Mouse (Mus musculus) intestine, embryonic 16.5 days (tissue): Measurements from ENCODE around the gene Slc22a2. TPM values are rescaled to one million over a fixed set of nuclear protein-coding genes. Genes with fewer than 3 reads are reported as not detected.
A peak's percentile ranks its signal among the peaks of the same experiment; 100 is the strongest.
"Not testable (repeated sequence)": the region's sequence is repeated elsewhere in the genome, so short reads cannot be mapped to it uniquely, and the experiment has no call there.

Source experiments
- ATAC-seq: fragments of 200-750 bp; cut with Nextera tagmentation; 2 replicates; pipeline ENCODE4 v1.8.0; 2017; ENCODE audit warnings: moderate TSS enrichment, moderate library complexity
- H3K27ac ChIP-seq: fragments of 300-500 bp; sonication (generic); 2 replicates; pipeline ENCODE4 v1.5.1; 2014; ENCODE audit warnings: mild to moderate bottlenecking, low read length
- H3K27me3 ChIP-seq: fragments of 300-500 bp; sonication (generic); replicated peaks from 2 replicates; pipeline ENCODE4 v1.6.1; 2014; ENCODE audit warnings: low read length, control low read depth, mixed read lengths; ENCODE audit not compliant: control insufficient read depth, insufficient read depth
- H3K36me3 ChIP-seq: fragments of 300-500 bp; sonication (generic); 2 replicates; pipeline ENCODE4 v1.6.1; 2014; ENCODE audit warnings: low read length, control low read depth; ENCODE audit not compliant: control insufficient read depth, insufficient read depth
- H3K4me1 ChIP-seq: fragments of 300-500 bp; sonication (generic); 2 replicates; pipeline ENCODE4 v1.6.1; 2014; ENCODE audit warnings: low read length, control low read depth, mixed read lengths; ENCODE audit not compliant: control insufficient read depth, insufficient read depth
- H3K4me2 ChIP-seq: fragments of 300-500 bp; sonication (generic); 2 replicates; pipeline ENCODE4 v1.6.1; 2014; ENCODE audit warnings: low read depth, low read length, control low read depth
- H3K4me3 ChIP-seq: fragments of 300-500 bp; sonication (generic); 2 replicates; pipeline ENCODE4 v1.5.1; 2014; ENCODE audit warnings: mild to moderate bottlenecking, low read length
- H3K9ac ChIP-seq: fragments of 300-500 bp; sonication (generic); 2 replicates; pipeline ENCODE4 v1.6.1; 2014; ENCODE audit warnings: low read depth, low read length
- H3K9me3 ChIP-seq: fragments of 300-500 bp; sonication (generic); 2 replicates; pipeline ENCODE4 v1.6.1; 2016; ENCODE audit warnings: low read length, control low read depth; ENCODE audit not compliant: control insufficient read depth
- WGBS: fragments of 180-500 bp; shearing (Covaris S2); extraction: QIAGEN DNeasy Blood & Tissue Kit; methylation state at CpG from one replicate; pipeline ENCODE4 v1.1.7; 2014; 5-methylcytosine and 5-hydroxymethylcytosine counted together
- polyA plus RNA-seq: library from polyadenylated mRNA; unstranded; fragments of >200 nt; fragmentation: Nextera tagmentation; extraction: Ambion mirVana; gene quantifications from 2 replicates; pipeline ENCODE4 v1.2.1, GENCODE M21; 2015

Slc22a2 gene
- polyA plus RNA-seq, result not detected in 2 replicates

DNA sequence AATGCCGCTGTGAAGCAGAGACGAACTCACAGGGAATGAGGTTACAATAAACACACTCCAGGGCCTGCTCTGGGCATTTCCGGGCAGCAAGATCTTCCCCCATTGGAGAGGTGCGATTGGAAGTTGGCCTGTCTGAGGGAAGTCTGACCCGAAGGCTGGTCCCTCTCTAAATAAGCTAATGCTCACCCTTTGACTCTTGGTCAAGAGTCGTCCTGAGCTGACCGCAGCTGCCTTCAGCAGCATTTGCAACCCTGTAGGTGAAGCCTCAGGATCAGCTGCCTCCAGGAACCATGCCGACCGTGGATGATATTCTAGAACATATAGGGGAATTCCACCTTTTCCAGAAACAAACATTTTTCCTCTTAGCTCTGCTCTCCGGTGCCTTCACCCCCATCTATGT is at the start of gene Slc22a2:
Gene Slc22a2, plus strand, starts transcription at position 142 of the 400 bp plus-strand sequence.
- no peaks in the 10 kb centered on the region for H3K9me3 ChIP-seq

DNA sequence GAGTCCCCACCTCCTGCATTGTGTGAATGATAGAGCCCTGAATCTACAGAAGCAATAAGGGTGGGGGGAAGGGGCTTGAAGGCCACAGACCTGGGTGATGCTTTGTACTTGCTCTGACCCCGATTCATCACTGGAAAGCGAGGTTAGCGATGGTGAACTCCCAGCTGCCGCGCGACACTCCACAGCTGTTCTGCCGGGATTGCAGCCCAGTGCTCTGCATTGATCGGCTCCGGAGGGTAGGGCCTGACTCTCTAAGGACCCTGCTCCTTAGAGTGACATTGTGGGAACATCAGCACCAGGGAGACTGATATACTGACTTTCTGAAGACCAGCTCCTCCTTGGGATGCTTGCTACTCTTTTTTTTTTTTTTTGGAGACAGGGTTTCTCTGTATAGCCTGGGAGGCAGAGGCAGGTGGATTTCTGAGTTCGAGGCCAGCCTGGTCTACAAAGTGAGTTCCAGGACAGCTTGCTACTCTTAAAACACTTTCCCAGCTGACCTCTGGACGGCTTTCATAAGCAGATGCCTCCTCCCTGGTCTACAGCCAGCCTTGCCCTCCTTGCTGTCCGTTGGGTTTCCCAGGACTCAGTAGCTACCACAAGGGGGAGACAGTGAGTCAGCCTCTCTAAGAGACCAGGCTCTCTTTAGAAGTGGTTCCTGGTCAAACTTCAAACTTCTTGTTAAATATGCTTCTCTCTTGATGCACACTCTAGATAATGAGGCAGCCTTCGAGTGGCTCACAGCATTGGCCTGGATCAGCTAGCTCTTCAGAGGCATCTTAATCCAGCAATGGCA is 49.4 kb upstream of the Slc22a2 start:
- Histone ChIP-seq H3K4me3 (no peak overlapping the region), H3K27me3 (no peaks in the 10 kb centered on the region), H3K9me3 (no peaks in the 10 kb centered on the region), H3K36me3 (no peaks in the 10 kb centered on the region), H3K4me1 (no peaks in the 10 kb centered on the region), H3K9ac (no peak overlapping the region), H3K4me2 (no peak overlapping the region), H3K27ac (no peak overlapping the region)
- WGBS, result 52% methylated on average over 13 of the region's 13 CpGs
- ATAC-seq, result no peak

More for the DNA sequence above, at the start of gene Slc22a2:
- no peak for ATAC-seq
- no peak within 1 kb of the TSS for H3K9ac ChIP-seq
- 49% methylated on average over 10 of the region's 10 CpGs for WGBS
- H3K27ac ChIP-seq, result no peak within 1 kb of the TSS
- 0 out of 2 replicates have a peak, but pooled peaks cover 2% of the 10 kb centered on the region for H3K4me1 ChIP-seq
- H3K4me2 ChIP-seq, result no peak within 1 kb of the TSS
- H3K27me3 ChIP-seq, result no peaks in the 10 kb centered on the region
- no peak within 1 kb of the TSS for H3K4me3 ChIP-seq
- H3K36me3 ChIP-seq, result no peaks in the 10 kb centered on the region

DNA sequence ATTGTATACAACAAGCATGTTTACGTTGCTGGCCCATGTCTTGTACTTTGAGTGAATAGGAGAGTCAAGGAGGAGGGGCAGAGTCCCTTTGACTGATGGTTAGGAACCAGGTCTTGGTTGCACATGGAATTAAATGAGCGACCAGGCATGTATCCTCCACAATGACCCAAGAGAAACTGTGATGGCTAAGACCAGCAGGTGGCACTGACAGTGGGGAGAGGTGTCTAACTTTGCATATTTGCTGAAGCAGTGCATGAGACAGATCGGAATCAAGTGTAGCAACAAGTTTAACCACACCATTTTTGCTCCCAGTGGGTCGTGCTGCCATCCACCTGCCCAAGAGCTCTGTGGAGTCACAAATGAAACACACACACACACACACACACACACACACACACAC is 21.7 kb upstream of the Slc22a2 start:
- Histone ChIP-seq H3K4me3 (no peak overlapping the region), H3K9me3 (no peaks in the 10 kb centered on the region), H3K4me2 (no peak overlapping the region), H3K9ac (no peak overlapping the region), H3K36me3 (no peaks in the 10 kb centered on the region), H3K4me1 (no peaks in the 10 kb centered on the region), H3K27ac (no peak overlapping the region), H3K27me3 (no peaks in the 10 kb centered on the region)
- ATAC-seq, result no peak
- 74% methylated on average over 4 of the region's 4 CpGs for WGBS

DNA sequence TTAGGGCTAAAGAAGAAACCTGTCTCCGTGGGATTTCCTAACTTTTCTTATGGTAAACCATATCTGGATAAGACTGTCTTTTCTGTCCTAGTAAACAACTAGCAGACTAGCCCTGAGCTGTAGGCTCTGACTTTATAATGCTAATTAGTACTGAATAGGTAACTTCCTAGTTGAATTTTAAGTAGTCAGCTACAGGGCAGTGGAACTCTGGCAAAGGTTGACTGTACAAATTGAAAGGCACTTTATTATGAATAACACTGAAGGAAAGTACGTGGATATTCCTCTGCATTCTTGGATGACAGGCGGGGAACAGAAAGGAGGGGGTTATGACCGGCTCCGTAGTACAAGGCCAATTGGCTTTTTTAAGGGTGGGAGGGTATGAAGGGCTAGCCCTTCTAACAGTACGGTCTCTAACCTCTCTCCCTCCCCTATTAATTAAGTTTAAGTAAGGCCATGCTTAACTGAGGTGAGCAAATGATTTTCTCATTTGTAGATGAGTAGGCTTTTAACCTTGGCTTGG is 19.4 kb upstream of the Slc22a2 start:
- not testable (repeated sequence) for H3K27ac ChIP-seq, H3K4me2 ChIP-seq, H3K4me3 ChIP-seq, H3K9me3 ChIP-seq, H3K4me1 ChIP-seq, H3K36me3 ChIP-seq, H3K27me3 ChIP-seq, ATAC-seq, H3K9ac ChIP-seq
- WGBS, result 73% methylated on average over 6 of the region's 6 CpGs

DNA sequence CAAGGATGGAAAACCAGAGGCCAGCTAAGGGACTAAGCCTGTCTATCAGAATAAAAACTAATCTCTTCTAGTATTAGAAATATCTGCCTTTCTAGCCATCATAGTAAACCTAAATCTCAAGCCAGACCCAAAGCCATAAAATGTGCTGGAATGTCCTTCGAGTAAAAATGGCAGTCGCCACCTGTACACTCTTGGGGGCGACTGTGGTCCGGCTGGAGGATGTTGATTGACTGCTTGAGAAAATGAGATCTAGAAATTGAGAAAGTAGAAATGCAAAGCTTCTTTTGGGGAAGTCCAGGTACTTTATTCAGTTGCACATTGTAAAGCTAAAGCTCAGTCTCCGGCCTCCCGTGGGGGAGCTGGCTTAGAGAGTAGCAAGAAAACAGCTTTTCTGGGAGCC is 18.5 kb upstream of the Slc22a2 start:
- no peak for ATAC-seq
- H3K4me2 ChIP-seq, result no peak overlapping the region
- H3K4me1 ChIP-seq, result no peaks in the 10 kb centered on the region
- no peak overlapping the region for H3K4me3 ChIP-seq
- WGBS, result 92% methylated on average over 6 of the region's 6 CpGs
- H3K36me3 ChIP-seq, result no peaks in the 10 kb centered on the region
- H3K27me3 ChIP-seq, result no peaks in the 10 kb centered on the region
- H3K27ac ChIP-seq, result no peak overlapping the region
- H3K9ac ChIP-seq, result no peak overlapping the region
- H3K9me3 ChIP-seq, result no peaks in the 10 kb centered on the region

DNA sequence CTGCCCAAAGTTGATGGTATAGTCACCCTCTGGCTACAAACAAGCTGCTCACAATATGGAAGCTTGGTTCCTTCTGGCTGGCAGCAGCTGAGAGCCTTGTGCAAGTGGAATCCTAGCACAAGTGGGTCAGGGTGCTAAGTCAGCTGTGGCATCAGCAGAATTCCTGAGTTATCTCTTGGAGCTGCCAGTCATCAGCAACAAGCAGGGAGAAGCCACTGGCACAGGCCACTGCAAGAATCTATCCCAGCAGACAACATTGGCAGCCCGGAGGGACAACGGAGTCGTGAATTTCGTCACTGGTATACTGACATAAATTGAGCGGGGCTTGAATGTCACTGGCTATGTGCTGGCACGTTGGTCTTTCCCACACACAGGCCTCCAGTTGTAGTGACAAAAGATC is 12.6 kb upstream of the Slc22a2 start:
- Histone ChIP-seq H3K4me3 (no peak overlapping the region), H3K4me2 (no peak overlapping the region), H3K27me3 (no peaks in the 10 kb centered on the region), H3K9ac (no peak overlapping the region), H3K4me1 (peaks cover 3% of the 10 kb centered on the region; the same call in 1 of the 2 replicates), H3K36me3 (no peaks in the 10 kb centered on the region), H3K9me3 (no peaks in the 10 kb centered on the region), H3K27ac (no peak overlapping the region)
- WGBS, result 69% methylated on average over 6 of the region's 6 CpGs
- ATAC-seq, result no peak

DNA sequence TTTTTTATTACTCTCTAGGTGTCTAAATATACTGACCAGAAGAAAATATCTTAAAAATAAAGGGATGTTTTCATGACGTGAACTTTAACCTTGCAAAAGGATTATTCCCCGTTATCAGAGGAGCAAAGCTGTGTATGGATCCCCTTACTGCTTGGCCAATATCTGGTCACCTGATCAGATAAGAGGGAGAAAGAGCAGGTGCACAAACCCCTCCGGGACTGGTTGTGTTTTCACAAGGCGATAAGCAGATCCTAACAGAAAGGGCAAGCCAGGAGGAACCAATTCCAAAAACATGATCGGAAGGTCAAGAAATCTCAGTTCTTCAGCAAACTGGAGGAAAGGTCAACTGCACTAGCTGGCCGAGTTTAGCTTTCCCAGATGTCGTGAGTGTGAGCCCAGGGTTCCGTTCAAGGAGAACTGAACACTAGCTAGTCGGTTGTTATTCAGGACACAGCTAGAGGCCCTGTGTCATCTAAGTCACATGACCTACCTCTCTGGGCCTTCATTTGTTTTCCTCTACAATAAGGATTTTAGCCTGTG is 11.9 kb upstream of the Slc22a2 start:
- peak; percentile 73 for ATAC-seq
- Histone ChIP-seq H3K9me3 (no peaks in the 10 kb centered on the region), H3K36me3 (no peaks in the 10 kb centered on the region), H3K27me3 (no peaks in the 10 kb centered on the region), H3K4me1 (peaks cover 3% of the 10 kb centered on the region; the same call in 1 of the 2 replicates), H3K27ac (no peak overlapping the region), H3K9ac (no peak overlapping the region), H3K4me3 (no peak overlapping the region), H3K4me2 (no peak overlapping the region)
- 50% methylated on average over 9 of the region's 9 CpGs for WGBS

DNA sequence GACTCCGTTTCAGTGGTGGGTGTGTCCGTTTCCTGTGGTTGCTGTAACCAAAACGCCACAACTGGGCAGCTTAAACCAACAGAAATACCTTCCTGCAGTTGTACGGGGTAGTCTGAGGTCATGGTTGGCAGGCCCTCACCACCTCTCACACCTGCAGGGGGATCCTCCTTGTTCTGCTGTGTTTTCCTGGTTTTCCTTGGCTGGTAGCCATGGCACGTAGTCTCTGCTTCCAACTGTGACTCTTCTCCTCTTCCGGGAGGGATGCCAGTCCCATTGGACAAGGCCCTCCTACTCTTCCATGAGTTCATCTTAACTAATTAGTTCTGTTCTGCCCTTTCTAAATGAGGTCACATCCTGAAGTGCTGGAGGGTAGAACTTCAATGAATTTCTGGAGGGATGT is 8.5 kb upstream of the Slc22a2 start:
- 77% methylated on average over 6 of the region's 6 CpGs for WGBS
- Histone ChIP-seq H3K4me1 (peaks cover 3% of the 10 kb centered on the region; the same call in 1 of the 2 replicates), H3K9ac (no peak overlapping the region), H3K4me2 (no peak overlapping the region), H3K4me3 (no peak overlapping the region), H3K9me3 (no peaks in the 10 kb centered on the region), H3K27ac (no peak overlapping the region), H3K27me3 (no peaks in the 10 kb centered on the region), H3K36me3 (no peaks in the 10 kb centered on the region)
- ATAC-seq, result no peak

DNA sequence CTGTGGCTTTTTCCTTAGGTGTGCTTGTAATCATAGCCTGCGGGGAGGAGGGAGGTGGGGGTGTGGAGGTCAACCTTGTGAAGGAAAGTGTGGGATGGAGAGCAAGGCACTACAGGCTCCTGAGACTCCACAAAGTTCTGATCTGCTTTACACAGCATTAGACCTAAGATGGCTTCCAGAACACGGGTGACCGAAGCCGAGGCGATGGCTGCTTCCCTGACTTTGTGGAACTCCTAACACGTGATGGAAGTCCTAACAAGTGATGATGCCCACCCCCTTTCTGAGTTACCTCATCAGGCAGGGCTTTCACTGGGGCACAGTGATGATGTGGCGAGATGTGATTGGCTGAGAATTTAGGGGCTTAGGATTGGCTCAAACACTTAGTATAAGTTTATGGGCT is 6.8 kb upstream of the Slc22a2 start:
- no peaks in the 10 kb centered on the region for H3K36me3 ChIP-seq
- no peaks in the 10 kb centered on the region for H3K27me3 ChIP-seq
- no peak overlapping the region for H3K27ac ChIP-seq
- no peak overlapping the region for H3K4me2 ChIP-seq
- ATAC-seq, result no peak
- peaks cover 3% of the 10 kb centered on the region; the same call in 1 of the 2 replicates for H3K4me1 ChIP-seq
- H3K9me3 ChIP-seq, result no peaks in the 10 kb centered on the region
- no peak overlapping the region for H3K9ac ChIP-seq
- no peak overlapping the region for H3K4me3 ChIP-seq
- 93% methylated on average over 7 of the region's 7 CpGs for WGBS
